Mouse (Mus musculus) embryonic fibroblast, embryonic 13.5 days (primary cell): ENCODE data around the gene Tiam1.

Source experiments
- CTCF ChIP-seq: IDR thresholded peaks from 2 replicates; pipeline ENCODE4 v1.5.1; 2011; ENCODE audit warnings: mild to moderate bottlenecking, control low read depth, low read length, moderate library complexity, borderline replicate concordance; ENCODE audit not compliant: insufficient read depth
- POLR2A ChIP-seq: IDR thresholded peaks from 2 replicates; pipeline ENCODE4 v1.6.1; 2011; ENCODE audit warnings: low read depth, mild to moderate bottlenecking, control low read depth, low read length, moderate library complexity

GRCm38 (mm10) chr16:89757384-89757783 is 386.2 kb downstream of the Tiam1 start:
- TF ChIP-seq CTCF (no peak), POLR2A (no peak)
